Mouse (Mus musculus) midbrain, postnatal 0 days (tissue): ENCODE results near the gene Zfp853. TPM values are rescaled to one million over a fixed set of nuclear protein-coding genes. Genes with fewer than 3 reads are reported as not detected.

ENCODE experiments used
- ATAC-seq: fragments of 200-750 bp; cut with Nextera tagmentation; 2 replicates; pipeline ENCODE4 v1.8.0; 2017; ENCODE audit warnings: moderate number of reproducible peaks, mild to moderate bottlenecking, moderate TSS enrichment, moderate library complexity; ENCODE audit not compliant: low FRiP score
- DNase-seq: peaks from one replicate; pipeline ENCODE4 v3.0.0-alpha.2; 2015; ENCODE audit warnings: low spot score
- H3K27ac ChIP-seq: fragments of 300-500 bp; sonication (generic); 2 replicates; pipeline ENCODE4 v1.5.1; 2014; ENCODE audit warnings: low read depth, mild to moderate bottlenecking, low read length, mixed read lengths
- H3K27me3 ChIP-seq: fragments of 300-500 bp; sonication (generic); 2 replicates; pipeline ENCODE4 v1.6.1; 2014; ENCODE audit warnings: low read length, control low read depth, mixed read lengths; ENCODE audit not compliant: insufficient read depth
- H3K36me3 ChIP-seq: fragments of 300-500 bp; sonication (generic); 2 replicates; pipeline ENCODE4 v1.6.1; 2014; ENCODE audit warnings: low read length, control low read depth, mixed read lengths; ENCODE audit not compliant: insufficient read depth
- H3K4me1 ChIP-seq: fragments of 300-500 bp; sonication (generic); 2 replicates; pipeline ENCODE4 v1.6.1; 2014; ENCODE audit warnings: mild to moderate bottlenecking, control low read depth, antibody characterized with exemption, low read length, mixed read lengths; ENCODE audit not compliant: insufficient read depth
- H3K4me2 ChIP-seq: fragments of 300-500 bp; sonication (generic); 2 replicates; pipeline ENCODE4 v1.6.1; 2014; ENCODE audit warnings: low read depth, mild to moderate bottlenecking, low read length, mixed read lengths; ENCODE audit not compliant: poor library complexity, severe bottlenecking
- H3K4me3 ChIP-seq: fragments of 300-500 bp; sonication (generic); 2 replicates; pipeline ENCODE4 v1.5.1; 2014; ENCODE audit warnings: low read depth, mild to moderate bottlenecking, low read length, moderate library complexity
- H3K9ac ChIP-seq: fragments of 300-500 bp; sonication (generic); replicated peaks from 2 replicates; pipeline ENCODE4 v1.6.1; 2014; ENCODE audit warnings: mild to moderate bottlenecking, low read length, moderate library complexity, mixed read lengths; ENCODE audit not compliant: poor library complexity, severe bottlenecking
- H3K9me3 ChIP-seq: fragments of 300-500 bp; sonication (generic); 2 replicates; pipeline ENCODE4 v1.6.1; 2016; ENCODE audit warnings: low read length, control low read depth
- CTCF ChIP-seq: IDR thresholded peaks from 2 replicates; pipeline ENCODE4 v1.5.1; 2016; ENCODE audit warnings: antibody characterized with exemption, mild to moderate bottlenecking
- WGBS: fragments of 180-500 bp; shearing (Covaris S2); extraction: QIAGEN DNeasy Blood & Tissue Kit; methylation state at CpG from one replicate; pipeline ENCODE4 v1.1.7; 2014; 5-methylcytosine and 5-hydroxymethylcytosine counted together
- polyA plus RNA-seq: library from polyadenylated mRNA; unstranded; fragments of >200 nt; fragmentation: Nextera tagmentation; extraction: Ambion mirVana; gene quantifications from 2 replicates; pipeline ENCODE4 v1.2.1, GENCODE M21; 2015
- total RNA-seq: library from RNA; depleted of rRNA; stranded (reverse); fragments of >200 nt; gene quantifications from 2 replicates; pipeline ENCODE4 v1.2.3, GENCODE M21; 2014; rRNA removed

The Zfp853 gene
- total and polyA plus RNA-seq, 2 experiments from 2014 or later, result 0.62 to 31.3 TPM

DNA sequence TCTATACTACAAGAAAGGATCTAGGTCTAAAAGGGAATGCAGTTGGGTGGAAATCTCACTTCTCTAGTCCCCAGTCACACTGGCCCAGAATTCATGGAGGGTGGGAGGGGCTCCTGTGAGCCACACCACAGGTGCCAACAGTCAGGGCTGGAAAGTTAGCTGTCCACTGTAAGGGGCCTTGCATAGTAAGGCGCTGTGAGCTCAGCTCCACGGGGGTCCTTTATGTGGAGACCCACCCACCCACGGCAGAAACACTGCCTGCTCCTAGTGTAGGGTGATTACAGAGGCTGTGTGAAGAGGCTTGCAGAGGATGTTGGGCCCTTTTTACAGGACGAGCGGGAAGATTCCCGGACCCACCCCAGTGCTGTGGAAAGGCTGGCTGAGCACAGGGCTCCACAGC lies 41.4 kb downstream of the Zfp853 start:
- peaks cover 48% of the 10 kb centered on the region for H3K36me3 ChIP-seq

DNA sequence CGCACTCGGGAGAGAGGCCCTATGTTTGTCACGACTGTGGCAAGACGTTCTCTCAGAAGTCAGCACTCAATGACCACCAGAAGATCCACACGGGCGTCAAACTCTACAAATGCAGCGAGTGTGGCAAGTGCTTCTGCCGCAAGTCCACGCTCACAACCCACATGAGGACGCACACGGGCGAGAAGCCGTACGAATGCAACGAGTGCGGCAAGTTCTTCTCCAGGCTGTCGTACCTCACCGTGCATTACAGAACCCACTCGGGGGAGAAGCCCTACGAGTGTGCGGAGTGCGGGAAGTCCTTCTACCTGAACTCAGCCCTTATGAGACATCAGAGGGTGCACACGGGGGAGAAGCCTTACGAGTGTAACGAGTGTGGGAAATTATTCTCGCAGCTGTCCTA lies 48.5 kb downstream of the Zfp853 start:
- Histone ChIP-seq H3K27ac (no peak overlapping the region), H3K9ac (no peak overlapping the region), H3K9me3 (no peaks in the 10 kb centered on the region), H3K4me3 (no peak overlapping the region), H3K27me3 (no peaks in the 10 kb centered on the region), H3K4me1 (no peaks in the 10 kb centered on the region), H3K36me3 (peaks cover 77% of the 10 kb centered on the region), H3K4me2 (no peak overlapping the region)
- DNase-seq, result no peak
- no peak for ATAC-seq
- WGBS, result 97% methylated on average over 26 of the region's 26 CpGs
- no peak for TF ChIP-seq CTCF

More for the DNA sequence above, 41.4 kb downstream of the Zfp853 start:
- no peak overlapping the region for H3K4me3 ChIP-seq
- H3K4me2 ChIP-seq, result no peak overlapping the region
- no peak overlapping the region for H3K27ac ChIP-seq
- H3K9ac ChIP-seq, result no peak overlapping the region
- no peak for ATAC-seq
- H3K9me3 ChIP-seq, result no peaks in the 10 kb centered on the region
- DNase-seq, result no peak
- no peaks in the 10 kb centered on the region for H3K4me1 ChIP-seq
- no peak for TF ChIP-seq CTCF
- WGBS, result 68% methylated on average over 6 of the region's 6 CpGs
- H3K27me3 ChIP-seq, result 0 out of 2 replicates have a peak, but pooled peaks cover 10% of the 10 kb centered on the region

Other genes with a start within 250 kb of the Zfp853 start
- gene Rnf216, start 180.6 kb downstream of the Zfp853 start, total RNA-seq, result 37.0 and 40.7 TPM in 2 replicates
- 22.1 and 27.5 TPM in 2 replicates for gene Rnf216, start 180.6 kb downstream of the Zfp853 start, polyA plus RNA-seq
- not detected in 2 replicates for gene Olfr718-ps1, start 146.0 kb downstream of the Zfp853 start, total RNA-seq
- not detected in 2 replicates for gene Olfr718-ps1, start 146.0 kb downstream of the Zfp853 start, polyA plus RNA-seq
- 15.2 and 22.7 TPM in 2 replicates for gene Rbak, start 112.8 kb downstream of the Zfp853 start, total RNA-seq
- 9.1 and 9.2 TPM in 2 replicates for gene Rbak, start 112.8 kb downstream of the Zfp853 start, polyA plus RNA-seq
- not detected in 2 replicates for gene Spdye4b, start 112.6 kb downstream of the Zfp853 start, total RNA-seq
- gene Spdye4b, start 112.6 kb downstream of the Zfp853 start, polyA plus RNA-seq, result not detected in 2 replicates
- gene Spdye4a, start 66.7 kb downstream of the Zfp853 start, total RNA-seq, result not detected in 2 replicates
- 0.09 TPM in 1 of 2 replicates, not detected in the other for gene Spdye4a, start 66.7 kb downstream of the Zfp853 start, polyA plus RNA-seq
- gene Zfp12, start 58.5 kb downstream of the Zfp853 start, total RNA-seq, result 31.1 and 36.1 TPM in 2 replicates
- 10.7 and 11.8 TPM in 2 replicates for gene Zfp12, start 58.5 kb downstream of the Zfp853 start, polyA plus RNA-seq
- 32.1 and 36.0 TPM in 2 replicates for gene Zfp316, start 23.6 kb downstream of the Zfp853 start, total RNA-seq
- gene Zfp316, start 23.6 kb downstream of the Zfp853 start, polyA plus RNA-seq, result 6.2 and 6.8 TPM in 2 replicates
- 28.9 and 34.0 TPM in 2 replicates for gene E130309D02Rik, start 21.7 kb upstream of the Zfp853 start, total RNA-seq
- gene E130309D02Rik, start 21.7 kb upstream of the Zfp853 start, polyA plus RNA-seq, result 18.3 and 19.6 TPM in 2 replicates
- 70.8 and 93.0 TPM in 2 replicates for gene Zdhhc4, start 35.6 kb upstream of the Zfp853 start, total RNA-seq
- 94.5 and 96.9 TPM in 2 replicates for gene Zdhhc4, start 35.6 kb upstream of the Zfp853 start, polyA plus RNA-seq
- gene Grid2ip, start 63.7 kb upstream of the Zfp853 start, total RNA-seq, result 2.3 and 2.8 TPM in 2 replicates
- gene Grid2ip, start 63.7 kb upstream of the Zfp853 start, polyA plus RNA-seq, result 0.33 and 0.60 TPM in 2 replicates
- gene Kdelr2, start 110.2 kb upstream of the Zfp853 start, total RNA-seq, result 82.4 and 97.3 TPM in 2 replicates
- gene Kdelr2, start 110.2 kb upstream of the Zfp853 start, polyA plus RNA-seq, result 128 and 138 TPM in 2 replicates
- gene Daglb, start 171.0 kb upstream of the Zfp853 start, total RNA-seq, result 24.6 and 25.6 TPM in 2 replicates
- gene Daglb, start 171.0 kb upstream of the Zfp853 start, polyA plus RNA-seq, result 21.3 and 22.8 TPM in 2 replicates
- 194 and 199 TPM in 2 replicates for gene Rac1, start 234.4 kb upstream of the Zfp853 start, total RNA-seq
- 441 and 451 TPM in 2 replicates for gene Rac1, start 234.4 kb upstream of the Zfp853 start, polyA plus RNA-seq